Mouse (Mus musculus) hematopoietic stem cell, adult 5-6 weeks (primary cell): ENCODE measurements around the gene Arhgef11. TPM values are rescaled to one million over a fixed set of nuclear protein-coding genes. Genes with fewer than 3 reads are reported as not detected.

Source experiments
- ATAC-seq, 2 experiments: fragments of 125-278 bp in 1 of 2; replicated peaks in 1 of 2; 2 replicates each; pipeline ENCODE4 v1.8.0; 2016 to 2017; ENCODE audit warnings: inconsistent platforms in 2 of 2, mild to moderate bottlenecking in 2 of 2, moderate number of reproducible peaks in 2 of 2, low read depth in 1 of 2, moderate TSS enrichment in 1 of 2; ENCODE audit not compliant: low FRiP score in 2 of 2, poor library complexity in 2 of 2, severe bottlenecking in 2 of 2, insufficient read depth in 1 of 2, low TSS enrichment in 1 of 2
- total RNA-seq: library from RNA; stranded (forward); fragments of 172-1452, 232-1000 nt; gene quantifications from 2 replicates; pipeline ENCODE4 v1.2.3, GENCODE M21; 2017

The Arhgef11 gene
- total RNA-seq, 1 experiment from 2014 or later: 8.5 TPM

DNA sequence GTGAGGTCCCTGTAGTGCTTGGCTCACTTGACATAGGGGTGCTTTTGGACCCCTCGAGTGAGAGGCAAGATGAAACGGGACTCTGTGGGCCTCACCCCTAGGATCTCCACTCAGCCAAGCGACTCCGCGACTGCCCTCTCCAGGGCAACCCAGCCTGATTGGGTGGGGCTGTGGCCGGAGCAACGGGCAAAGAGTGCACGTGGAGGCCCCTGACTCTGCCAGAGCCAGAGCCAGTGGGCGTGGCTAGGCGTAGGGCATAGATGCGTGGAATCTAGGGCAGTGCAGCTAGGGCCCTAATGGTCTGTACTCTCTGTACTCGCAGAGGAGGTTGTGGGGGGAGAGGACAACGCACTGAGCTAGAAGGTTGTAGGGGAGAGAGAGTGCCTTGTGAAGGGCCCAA, 131.1 kb downstream of the Arhgef11 start, which contains the start of gene Lrrc71:
TSS of gene Lrrc71 (minus strand) at position 195 of the 400 bp plus-strand sequence.
- no peak for ATAC-seq

GRCm38 (mm10) chr3:87749036-87749435, 131.7 kb downstream of the Arhgef11 start:
- peak; percentile 61 to 72 for ATAC-seq

- no peak for ATAC-seq
Measured at GRCm38 (mm10) chr3:87749977-87750376, 132.6 kb downstream of the Arhgef11 start.

DNA sequence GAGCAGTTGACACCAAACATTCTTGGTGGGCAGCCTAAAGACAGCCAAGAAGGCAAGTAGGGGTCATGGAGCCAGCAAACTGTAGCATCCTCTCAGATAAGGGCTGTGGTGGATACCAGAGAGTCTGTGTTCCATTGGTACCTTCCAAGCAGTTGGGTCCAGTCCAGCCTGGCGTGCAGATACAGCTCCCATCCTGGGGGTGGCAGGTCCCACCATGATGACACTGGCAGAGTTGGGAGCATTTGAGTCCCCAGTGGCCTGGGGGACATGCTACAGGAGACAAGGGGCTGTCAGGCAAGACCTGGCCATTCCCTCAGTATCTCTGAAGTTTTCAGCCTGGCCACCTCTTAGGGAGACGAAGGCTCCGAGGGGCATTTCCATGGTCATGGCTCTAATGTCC, 135.2 kb downstream of the Arhgef11 start:
- no peak for ATAC-seq

GRCm38 (mm10) chr3:87753829-87754228, 136.5 kb downstream of the Arhgef11 start:
- ATAC-seq: no peak

- peak; percentile 80 to 84 for ATAC-seq
Measured at GRCm38 (mm10) chr3:87755964-87756363, 138.6 kb downstream of the Arhgef11 start.

DNA sequence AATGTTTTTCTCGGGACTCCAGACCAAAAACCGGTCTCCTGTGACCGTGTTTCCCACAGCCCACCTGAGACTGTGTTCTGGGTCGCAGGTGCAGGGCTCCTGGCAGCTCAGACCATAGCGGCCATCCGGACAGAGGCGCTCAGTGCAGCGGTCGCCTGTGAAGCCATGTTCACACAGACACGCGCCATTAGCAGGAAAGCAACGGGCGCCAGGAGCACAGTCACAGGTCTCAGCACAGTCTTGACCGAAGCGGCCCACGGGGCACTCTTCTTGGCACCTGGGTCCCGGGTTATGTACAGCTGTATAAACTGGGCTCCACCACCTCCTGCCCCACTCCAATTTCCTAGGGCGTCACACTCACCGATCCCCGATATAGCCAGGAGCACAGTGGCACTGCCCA, 139.1 kb downstream of the Arhgef11 start:
- no peak for ATAC-seq

DNA sequence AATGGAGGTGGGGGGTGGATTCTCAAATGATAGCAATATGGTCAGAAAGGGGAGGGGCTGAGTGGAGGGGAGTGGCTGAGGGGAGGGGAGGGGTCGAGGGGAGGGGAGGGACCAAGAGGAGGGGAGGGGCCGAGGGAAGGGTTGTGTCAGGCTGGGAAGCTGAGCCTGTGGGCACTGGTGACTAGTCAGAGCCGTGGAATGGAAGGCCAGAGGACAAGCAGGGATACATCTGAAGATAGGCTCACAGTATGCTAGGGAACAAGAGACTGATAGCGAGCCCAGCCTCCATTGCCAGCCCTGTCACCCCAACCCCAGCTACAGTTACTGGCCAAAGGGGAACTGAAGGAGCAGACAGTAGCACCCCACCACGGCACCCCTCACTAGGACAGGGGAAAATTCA, 141.3 kb downstream of the Arhgef11 start:
- ATAC-seq: no peak

- ATAC-seq: no peak
Measured at GRCm38 (mm10) chr3:87761408-87762375, 144.3 kb downstream of the Arhgef11 start.

DNA sequence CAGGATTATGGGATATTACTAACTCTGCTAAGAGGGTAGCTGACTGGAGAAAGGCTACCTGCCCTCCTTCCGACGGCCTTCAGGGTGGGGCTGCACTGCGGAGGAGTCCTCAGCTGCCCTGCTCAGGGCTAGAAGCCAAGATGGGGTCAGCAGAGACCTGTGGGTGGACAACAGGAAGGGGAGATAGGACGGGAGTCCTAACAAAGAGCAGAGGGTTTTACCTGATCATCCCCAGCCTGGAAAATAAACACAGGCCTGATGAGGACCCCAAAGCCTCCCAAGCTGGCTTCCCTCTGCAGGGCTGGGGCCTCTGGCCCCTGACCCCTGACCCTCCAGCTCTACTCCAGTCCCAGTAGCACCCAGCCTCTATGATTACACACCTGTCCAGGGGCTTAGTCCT, 145.8 kb downstream of the Arhgef11 start:
- ATAC-seq: no peak

- no peak for ATAC-seq
Measured at GRCm38 (mm10) chr3:87763683-87764289, 146.4 kb downstream of the Arhgef11 start.

DNA sequence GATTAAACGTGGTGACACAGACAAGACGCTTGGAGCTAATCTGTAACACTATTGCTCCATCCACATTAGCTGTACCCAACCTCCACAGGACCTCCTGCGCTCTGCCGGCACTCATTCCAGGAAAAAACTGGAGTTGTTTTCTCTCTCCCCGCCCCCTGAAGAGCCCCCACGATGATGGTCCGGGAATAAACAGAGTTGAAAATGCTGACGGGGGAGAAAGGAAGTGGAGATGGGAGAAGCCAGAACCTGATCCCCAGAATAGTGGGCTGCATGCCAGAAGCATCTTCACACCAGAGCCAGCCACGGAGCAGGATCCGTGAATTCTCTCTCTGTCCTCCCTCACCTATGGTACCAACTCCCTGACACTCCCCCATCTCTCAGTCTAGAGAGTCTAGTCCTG, 147.1 kb downstream of the Arhgef11 start:
- no peak for ATAC-seq

DNA sequence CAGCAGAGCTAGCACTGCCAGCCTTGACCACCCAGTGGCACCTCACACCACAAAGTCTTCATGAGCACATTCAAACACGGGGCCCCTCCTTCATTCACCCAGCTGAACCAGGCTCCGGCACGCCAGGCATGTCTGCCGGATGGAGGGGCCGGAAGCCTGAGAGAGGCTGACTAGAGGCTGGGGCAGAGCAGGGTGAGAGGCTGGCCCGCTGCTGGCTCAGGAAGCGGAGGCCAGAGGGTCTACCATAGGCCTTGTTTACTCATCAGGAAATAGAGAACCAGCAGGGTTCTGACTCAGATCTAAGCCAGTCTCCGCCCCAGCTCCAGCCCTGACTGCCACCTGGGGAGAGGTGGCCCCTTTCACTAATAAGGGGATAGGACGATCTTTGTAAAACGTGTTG, 147.7 kb downstream of the Arhgef11 start:
- ATAC-seq: peak; percentile 84 to 88

- ATAC-seq: no peak
Measured at GRCm38 (mm10) chr3:87765631-87766283, 148.4 kb downstream of the Arhgef11 start.

GRCm38 (mm10) chr3:87766284-87766667, 148.9 kb downstream of the Arhgef11 start:
- no peak for ATAC-seq

- ATAC-seq: no peak
Measured at GRCm38 (mm10) chr3:87767764-87768163, 150.4 kb downstream of the Arhgef11 start.

DNA sequence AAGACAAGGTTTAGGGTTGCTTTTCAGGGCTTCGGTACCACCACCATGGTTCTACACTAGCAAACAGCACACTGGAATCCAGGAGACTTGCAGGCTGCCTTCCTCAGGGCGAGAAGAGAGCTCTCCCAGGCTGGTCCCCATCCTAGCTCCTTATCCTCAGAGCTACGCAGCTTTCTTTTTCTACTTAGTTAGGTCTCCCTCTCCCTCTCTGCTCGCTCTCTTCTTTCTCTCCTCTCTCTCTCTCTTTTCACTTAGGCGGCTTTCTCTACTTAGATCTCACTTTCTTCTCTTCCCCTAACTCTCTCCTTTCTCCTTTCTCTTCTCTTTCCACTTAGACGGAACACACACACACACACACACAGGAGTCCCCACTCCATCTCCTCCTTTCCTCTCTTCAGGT, 151.1 kb downstream of the Arhgef11 start:
- ATAC-seq: no peak

GRCm38 (mm10) chr3:87768844-87769243, 151.5 kb downstream of the Arhgef11 start:
- peak; percentile 18 to 30; a peak in 2 of 4 replicates for ATAC-seq
